Mouse (Mus musculus): Measurements from ENCODE around the gene Lcn8.

GRCm38 (mm10) chr2:25660279-25660678, 7.4 kb downstream of the Lcn8 start:
- no peak for TF ChIP-seq CTCF (IDR thresholded peaks at IDR 0.05; ENCODE audit: low read depth)
- TF ChIP-seq EP300 (IDR thresholded peaks at IDR 0.05; ENCODE audit: low read depth), result no peak
